Mouse (Mus musculus): ENCODE data around the gene Onecut3. TPM values are rescaled to one million over a fixed set of nuclear protein-coding genes. Genes with fewer than 3 reads are reported as not detected.

The Onecut3 gene
- total and polyA plus RNA-seq, 2 experiments from 2014 or later: 0.18 to 1.9 TPM

DNA sequence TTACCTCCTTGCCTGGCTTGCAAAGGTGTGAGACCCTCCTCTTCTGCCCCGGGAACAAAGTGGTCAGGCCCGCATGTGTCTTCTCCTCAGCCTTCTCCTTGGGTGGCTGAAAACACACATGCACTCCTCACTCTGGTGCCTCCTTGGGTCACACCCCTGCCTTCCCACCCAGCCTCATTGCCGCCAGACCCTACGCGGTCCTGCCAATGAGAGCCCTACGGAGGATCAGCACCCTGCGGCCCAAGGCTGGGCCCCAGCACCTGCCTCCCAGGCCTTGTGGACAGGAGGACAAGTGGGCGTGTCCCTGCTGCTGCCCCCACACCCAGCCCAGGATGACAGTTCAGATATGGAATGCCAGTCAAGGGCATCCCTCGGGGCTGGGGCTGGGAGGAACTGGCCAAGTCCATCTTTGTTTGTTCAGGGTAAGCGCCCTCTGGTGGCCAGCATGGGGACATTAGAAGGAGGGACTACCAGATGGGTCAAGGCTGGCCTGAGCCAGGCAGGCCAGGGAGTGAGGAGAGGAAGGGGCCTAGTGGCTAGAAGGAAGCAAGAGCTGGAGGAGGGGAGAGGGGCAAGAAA is 53.9 kb downstream of the Onecut3 start:
- Histone ChIP-seq H3K36me3 (ENCODE audit: insufficient read depth) (peaks cover 61% of the 10 kb centered on the region), H3K4me2 (ENCODE audit: low read depth) (no peak overlapping the region), H3K4me1 (ENCODE audit: insufficient read depth) (no peaks in the 10 kb centered on the region), H3K4me3 (ENCODE audit: low read depth, low read length) (no peak overlapping the region), H3K9me3 (ENCODE audit: low read length) (no peaks in the 10 kb centered on the region), H3K27me3 (ENCODE audit: insufficient read depth, low read length) (no peaks in the 10 kb centered on the region), H3K9ac (no peak overlapping the region), H3K27ac (ENCODE audit: low read depth, low read length) (no peak overlapping the region)
- peak; percentile 86 for TF ChIP-seq CTCF (IDR thresholded peaks at IDR 0.05; ENCODE audit: low read depth)
- DNase-seq (peak; percentile 62), ATAC-seq (peak; percentile 71)
- 74% methylated on average over 10 of the region's 10 CpGs for WGBS

DNA sequence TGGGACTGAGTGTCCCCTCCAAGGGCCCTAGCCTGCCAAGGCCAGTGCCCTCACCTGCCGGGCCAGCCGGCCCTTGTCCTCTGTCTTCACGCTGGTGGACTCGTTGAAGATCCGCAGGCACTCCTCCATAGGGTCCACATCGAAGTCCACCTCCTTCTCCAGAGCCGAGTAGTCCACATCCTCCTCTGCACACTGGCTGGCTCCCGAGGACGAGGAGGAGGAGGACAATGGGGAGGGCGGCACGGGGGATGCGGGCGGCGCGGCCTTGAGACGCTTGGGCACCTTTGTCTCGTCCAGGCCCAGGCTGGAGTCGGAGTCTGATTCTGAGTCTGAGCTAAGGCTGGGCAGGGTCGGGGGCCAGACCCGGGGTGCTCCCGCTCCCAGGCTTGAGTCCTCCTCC is 54.6 kb downstream of the Onecut3 start:
- TF ChIP-seq CTCF (IDR thresholded peaks at IDR 0.05; ENCODE audit: low read depth): no peak
- no peak for ATAC-seq
- Histone ChIP-seq H3K4me2 (ENCODE audit: low read depth) (no peak overlapping the region), H3K36me3 (ENCODE audit: insufficient read depth) (peaks cover 53% of the 10 kb centered on the region), H3K4me3 (ENCODE audit: low read depth, low read length) (no peak overlapping the region), H3K9me3 (ENCODE audit: low read length) (no peaks in the 10 kb centered on the region), H3K4me1 (ENCODE audit: insufficient read depth) (no peaks in the 10 kb centered on the region), H3K27ac (ENCODE audit: low read depth, low read length) (no peak overlapping the region), H3K27me3 (ENCODE audit: insufficient read depth, low read length) (no peaks in the 10 kb centered on the region), H3K9ac (no peak overlapping the region)
- WGBS: 91% methylated on average over 21 of the region's 21 CpGs
- DNase-seq: no peak

DNA sequence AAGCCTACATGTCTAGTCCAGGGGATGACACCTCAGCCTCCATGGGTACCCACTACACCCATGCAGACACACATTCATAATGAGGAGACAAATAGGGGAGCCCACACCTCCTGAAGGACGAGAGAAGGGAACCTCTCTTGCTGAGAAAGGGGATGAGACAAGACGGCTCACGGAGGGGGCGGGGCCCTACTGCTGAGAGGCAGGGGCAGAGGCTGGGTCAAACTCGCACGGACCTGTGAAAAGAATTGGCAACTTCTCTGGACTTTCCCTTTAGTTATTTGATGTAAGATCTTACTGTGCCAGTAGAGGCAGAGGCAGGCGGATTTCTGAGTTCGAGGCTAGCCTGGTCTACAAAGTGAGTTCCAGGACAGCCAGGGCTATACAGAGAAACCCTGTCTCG is 57.7 kb downstream of the Onecut3 start:
- no peaks in the 10 kb centered on the region for H3K9me3 ChIP-seq (ENCODE audit: low read length)
- H3K4me2 ChIP-seq (ENCODE audit: low read depth): no peak overlapping the region
- H3K27ac ChIP-seq (ENCODE audit: low read depth, low read length): no peak overlapping the region
- WGBS: 63% methylated on average over 9 of the region's 9 CpGs
- no peak overlapping the region for H3K9ac ChIP-seq
- no peaks in the 10 kb centered on the region for H3K27me3 ChIP-seq (ENCODE audit: insufficient read depth, low read length)
- no peaks in the 10 kb centered on the region for H3K4me1 ChIP-seq (ENCODE audit: insufficient read depth)
- H3K4me3 ChIP-seq (ENCODE audit: low read depth, low read length): no peak overlapping the region
- TF ChIP-seq CTCF (IDR thresholded peaks at IDR 0.05; ENCODE audit: low read depth): no peak
- H3K36me3 ChIP-seq (ENCODE audit: insufficient read depth): peaks cover 25% of the 10 kb centered on the region
- ATAC-seq: no peak
- DNase-seq: no peak

DNA sequence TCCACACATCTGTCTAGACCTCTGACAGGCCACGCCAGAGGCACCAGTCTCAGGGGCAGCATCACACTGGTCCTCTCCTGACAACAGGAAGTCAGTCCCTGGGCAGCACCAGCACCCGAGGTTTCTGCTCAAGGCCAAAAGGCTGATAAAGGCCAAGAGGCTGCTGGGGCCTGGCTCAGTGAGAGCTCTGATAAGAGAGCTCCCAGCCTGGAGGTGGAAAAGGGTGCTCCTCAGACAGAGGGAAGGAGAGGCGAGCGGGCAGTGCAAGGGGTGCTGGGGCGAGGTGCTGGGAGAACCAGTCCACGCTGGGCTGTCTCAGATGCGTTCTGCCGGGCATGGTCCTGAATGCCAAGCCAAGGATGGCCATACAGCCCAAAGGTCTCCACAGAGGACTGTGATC is 58.9 kb downstream of the Onecut3 start:
- no peak for ATAC-seq
- no peak for TF ChIP-seq CTCF (IDR thresholded peaks at IDR 0.05; ENCODE audit: low read depth)
- peaks cover 14% of the 10 kb centered on the region for H3K36me3 ChIP-seq (ENCODE audit: insufficient read depth)
- H3K9ac ChIP-seq: no peak overlapping the region
- no peak for DNase-seq
- 92% methylated on average over 8 of the region's 8 CpGs for WGBS
- H3K9me3 ChIP-seq (ENCODE audit: low read length): no peaks in the 10 kb centered on the region
- H3K27me3 ChIP-seq (ENCODE audit: insufficient read depth, low read length): no peaks in the 10 kb centered on the region
- no peak overlapping the region for H3K4me3 ChIP-seq (ENCODE audit: low read depth, low read length)
- no peak overlapping the region for H3K27ac ChIP-seq (ENCODE audit: low read depth, low read length)
- H3K4me2 ChIP-seq (ENCODE audit: low read depth): no peak overlapping the region
- H3K4me1 ChIP-seq (ENCODE audit: insufficient read depth): no peaks in the 10 kb centered on the region

DNA sequence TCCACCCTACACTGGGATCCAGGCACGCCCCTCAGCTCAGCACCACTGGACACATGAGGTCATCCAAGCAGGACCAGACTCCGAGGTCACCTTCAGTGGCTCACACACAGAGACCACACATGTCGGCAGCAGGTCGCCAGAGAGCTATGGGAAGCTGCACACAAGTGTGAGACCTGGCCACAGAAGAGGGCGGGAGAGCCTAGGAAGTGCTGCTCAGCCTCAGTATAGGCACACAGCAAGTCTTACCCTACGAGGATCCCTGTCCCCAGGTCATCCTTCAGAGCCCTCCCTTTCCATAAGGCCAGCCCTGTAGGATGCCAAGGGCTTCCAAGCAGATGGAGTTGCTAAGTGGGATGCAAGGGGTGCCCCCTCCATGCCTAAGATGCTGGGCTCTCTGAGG is 59.4 kb downstream of the Onecut3 start:
- Histone ChIP-seq H3K4me2 (ENCODE audit: low read depth) (no peak overlapping the region), H3K4me1 (ENCODE audit: insufficient read depth) (no peaks in the 10 kb centered on the region), H3K27me3 (ENCODE audit: insufficient read depth, low read length) (no peaks in the 10 kb centered on the region), H3K4me3 (ENCODE audit: low read depth, low read length) (no peak overlapping the region), H3K9me3 (ENCODE audit: low read length) (no peaks in the 10 kb centered on the region), H3K9ac (no peak overlapping the region), H3K27ac (ENCODE audit: low read depth, low read length) (no peak overlapping the region), H3K36me3 (ENCODE audit: insufficient read depth) (peaks cover 14% of the 10 kb centered on the region)
- ATAC-seq (no peak), DNase-seq (no peak)
- TF ChIP-seq CTCF (IDR thresholded peaks at IDR 0.05; ENCODE audit: low read depth): no peak
- WGBS: 90% methylated on average over 6 of the region's 6 CpGs

DNA sequence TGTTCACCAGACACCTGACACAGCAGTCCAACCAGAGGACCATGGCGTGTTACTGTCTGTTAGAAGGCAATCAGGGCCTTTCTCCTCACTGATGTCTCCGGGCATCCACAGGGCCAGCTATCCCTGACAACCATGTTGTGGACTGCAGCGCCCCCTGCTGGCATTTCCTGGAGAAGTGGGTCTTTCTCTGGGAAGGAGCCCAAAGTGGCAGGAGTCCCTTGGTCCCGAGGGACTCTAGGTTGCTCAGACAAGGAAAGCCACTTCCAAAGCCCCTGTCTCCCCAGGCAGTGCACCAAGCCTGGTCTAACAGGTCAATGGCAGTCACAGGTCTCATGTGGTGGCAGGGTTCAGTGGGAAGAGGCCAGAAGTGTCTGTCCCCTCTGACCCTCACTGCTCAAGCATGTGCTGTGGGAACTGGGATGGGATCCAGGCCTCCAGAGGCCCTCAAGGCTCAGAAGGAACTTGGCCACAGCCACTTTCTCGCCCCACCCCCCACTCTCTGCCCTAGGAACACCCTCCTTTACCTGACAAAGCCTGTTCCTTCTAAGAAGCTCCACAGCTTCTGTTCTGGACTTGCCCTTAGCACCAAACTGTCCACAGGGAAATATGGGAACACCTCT is 62.8 kb downstream of the Onecut3 start:
- Histone ChIP-seq H3K4me3 (ENCODE audit: low read depth, low read length) (no peak overlapping the region), H3K9me3 (ENCODE audit: low read length) (no peaks in the 10 kb centered on the region), H3K27ac (ENCODE audit: low read depth, low read length) (no peak overlapping the region), H3K4me1 (ENCODE audit: insufficient read depth) (peaks cover 9% of the 10 kb centered on the region; the same call in 1 of the 2 replicates), H3K4me2 (ENCODE audit: low read depth) (no peak overlapping the region), H3K27me3 (ENCODE audit: insufficient read depth, low read length) (no peaks in the 10 kb centered on the region), H3K9ac (no peak overlapping the region), H3K36me3 (ENCODE audit: insufficient read depth) (no peaks in the 10 kb centered on the region)
- ATAC-seq (no peak), DNase-seq (peak; percentile 72)
- TF ChIP-seq CTCF (IDR thresholded peaks at IDR 0.05; ENCODE audit: low read depth): peak; percentile 82
- 30% methylated on average over 5 of the region's 5 CpGs for WGBS

DNA sequence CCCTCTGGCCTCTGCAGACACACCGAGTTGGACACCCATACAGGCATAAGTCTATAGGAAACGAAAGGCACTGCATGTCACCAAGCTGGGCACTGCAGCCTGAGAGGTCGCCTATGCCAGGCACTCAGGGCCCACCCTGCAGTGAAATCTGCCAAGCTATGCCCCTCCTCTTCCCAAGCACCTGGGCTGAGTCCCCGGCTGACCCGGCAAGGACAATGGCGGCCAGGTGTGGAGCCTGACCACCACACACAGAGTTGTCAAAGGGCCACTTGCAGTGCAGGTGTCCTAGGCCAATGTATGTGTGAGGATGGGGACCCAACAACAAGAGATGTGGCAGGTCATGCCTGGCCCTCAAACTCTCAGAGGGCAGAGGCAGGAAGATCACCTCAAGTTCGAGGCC is 64.8 kb downstream of the Onecut3 start:
- no peaks in the 10 kb centered on the region for H3K36me3 ChIP-seq (ENCODE audit: insufficient read depth)
- H3K9ac ChIP-seq: no peak overlapping the region
- ATAC-seq: no peak
- WGBS: 91% methylated on average over 7 of the region's 7 CpGs
- H3K27ac ChIP-seq (ENCODE audit: low read depth, low read length): no peak overlapping the region
- H3K4me1 ChIP-seq (ENCODE audit: insufficient read depth): peaks cover 15% of the 10 kb centered on the region; the same call in 1 of the 2 replicates
- no peaks in the 10 kb centered on the region for H3K27me3 ChIP-seq (ENCODE audit: insufficient read depth, low read length)
- H3K4me2 ChIP-seq (ENCODE audit: low read depth): no peak overlapping the region
- H3K9me3 ChIP-seq (ENCODE audit: low read length): no peaks in the 10 kb centered on the region
- DNase-seq: no peak
- no peak overlapping the region for H3K4me3 ChIP-seq (ENCODE audit: low read depth, low read length)
- TF ChIP-seq CTCF (IDR thresholded peaks at IDR 0.05; ENCODE audit: low read depth): no peak

All from forebrain, postnatal 0 days (tissue).